Mouse (Mus musculus): Measurements from ENCODE around the gene Cstf3.

DNA sequence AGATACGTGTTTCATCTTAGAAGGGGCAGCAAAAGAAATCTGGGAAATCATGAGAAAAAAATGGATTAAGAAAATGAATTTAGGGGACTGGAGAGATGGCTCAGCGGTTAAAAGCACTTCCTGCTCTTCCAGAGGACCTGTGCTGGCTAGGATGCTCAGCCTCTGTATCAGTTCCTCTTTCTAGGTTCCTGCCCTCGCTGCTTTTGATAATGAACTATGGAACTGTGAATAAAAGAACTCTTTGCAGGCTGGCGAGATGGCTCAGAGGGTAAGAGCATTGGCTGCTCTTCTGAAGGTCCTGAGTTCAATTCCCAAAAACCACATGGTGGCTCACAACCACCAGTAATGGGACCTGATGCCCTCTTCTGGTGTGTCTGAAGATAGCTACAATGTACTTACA lies 100.4 kb downstream of the Cstf3 start:
- TF ChIP-seq POLR2A (IDR thresholded peaks at IDR 0.05; ENCODE audit: control insufficient read depth in 1 of 2, insufficient read depth in 1 of 2, low read depth in 1 of 2, low read length in 2 of 2, poor library complexity in 1 of 2) (no peak), NELFE (IDR thresholded peaks at IDR 0.05; ENCODE audit: low read depth, low read length) (no peak), GATA1 (IDR thresholded peaks at IDR 0.05; ENCODE audit: low read depth, low read length) (no peak), CTCF (IDR thresholded peaks at IDR 0.05 in 2 of 3, conservative IDR thresholded peaks at IDR 0.05 in 1 of 3; ENCODE audit: control insufficient read depth in 1 of 3, insufficient read depth in 1 of 3, low read depth in 2 of 3, low read length in 3 of 3, poor library complexity in 1 of 3, severe bottlenecking in 1 of 3) (no peak; a peak in 1 of 6 replicates), HCFC1 (IDR thresholded peaks at IDR 0.05; ENCODE audit: low read depth, low read length) (no peak), EP300 (IDR thresholded peaks at IDR 0.05; ENCODE audit: low read depth in 1 of 2, low read length in 2 of 2) (no peak), KAT2A (conservative IDR thresholded peaks at IDR 0.05; ENCODE audit: low read depth, low read length) (no peak), SIN3A (IDR thresholded peaks at IDR 0.05; ENCODE audit: low read length) (no peak), MAZ (IDR thresholded peaks at IDR 0.05; ENCODE audit: low read depth, low read length) (no peak), CHD1 (IDR thresholded peaks at IDR 0.05; ENCODE audit: low read depth, low read length) (no peak)

All from MEL (cell line).